Mouse (Mus musculus): ENCODE results near the gene Six6. TPM values are rescaled to one million over a fixed set of nuclear protein-coding genes. Genes with fewer than 3 reads are reported as not detected.

Six6 gene
- polyA plus RNA-seq, 1 experiment: not detected

DNA sequence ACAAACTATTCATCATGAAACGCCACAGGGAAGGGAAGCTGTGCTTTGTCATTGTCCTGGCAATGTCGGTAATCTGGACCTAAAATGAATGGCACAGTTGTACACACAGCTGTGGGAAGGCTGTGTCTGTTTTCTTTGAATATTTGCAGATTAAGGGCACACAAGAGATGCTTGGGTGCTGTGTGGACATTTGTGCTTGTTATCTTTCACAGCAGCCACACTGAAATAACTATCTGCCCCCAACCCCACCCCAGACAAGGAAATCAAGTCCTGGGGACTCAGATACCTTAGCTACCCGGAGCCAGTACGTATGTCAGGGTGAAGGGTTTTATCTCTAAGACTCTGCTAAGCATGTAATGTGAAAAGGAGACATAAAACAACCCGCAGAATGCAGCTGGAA, 39.5 kb downstream of the Six6 start:
- Histone ChIP-seq H3K4me1 (ENCODE audit: control insufficient read depth, insufficient read depth, insufficient read length, low read length) (peaks cover 5% of the 10 kb centered on the region), H3K27ac (replicated peaks; ENCODE audit: low read depth, low read length) (no peak overlapping the region), H3K4me3 (ENCODE audit: insufficient read depth, low read depth, low read length) (no peak overlapping the region)

DNA sequence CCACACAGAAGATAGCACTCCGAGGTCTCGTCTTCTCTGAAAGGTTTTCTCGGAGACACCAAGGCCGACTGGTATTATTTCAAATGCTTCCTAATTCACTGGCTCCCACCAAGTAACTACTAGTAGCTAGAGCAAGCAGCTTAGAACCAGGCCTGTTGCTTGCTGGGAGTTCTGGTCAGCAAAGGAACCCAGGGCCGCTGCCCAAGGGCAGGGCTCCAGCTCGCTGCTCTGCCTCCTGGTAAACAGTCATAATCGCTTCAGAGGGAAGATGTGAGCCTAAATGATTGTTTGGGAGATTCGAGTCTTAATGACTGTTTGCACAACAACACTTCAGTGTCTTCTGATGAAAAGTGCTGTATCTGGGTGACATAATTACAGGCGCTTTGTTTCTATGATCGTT, 42.9 kb downstream of the Six6 start:
- no peak overlapping the region for H3K4me3 ChIP-seq (ENCODE audit: insufficient read depth, low read depth, low read length)
- peaks cover 5% of the 10 kb centered on the region for H3K4me1 ChIP-seq (ENCODE audit: control insufficient read depth, insufficient read depth, insufficient read length, low read length)
- H3K27ac ChIP-seq (replicated peaks; ENCODE audit: low read depth, low read length): peak overlapping the region; percentile 71

DNA sequence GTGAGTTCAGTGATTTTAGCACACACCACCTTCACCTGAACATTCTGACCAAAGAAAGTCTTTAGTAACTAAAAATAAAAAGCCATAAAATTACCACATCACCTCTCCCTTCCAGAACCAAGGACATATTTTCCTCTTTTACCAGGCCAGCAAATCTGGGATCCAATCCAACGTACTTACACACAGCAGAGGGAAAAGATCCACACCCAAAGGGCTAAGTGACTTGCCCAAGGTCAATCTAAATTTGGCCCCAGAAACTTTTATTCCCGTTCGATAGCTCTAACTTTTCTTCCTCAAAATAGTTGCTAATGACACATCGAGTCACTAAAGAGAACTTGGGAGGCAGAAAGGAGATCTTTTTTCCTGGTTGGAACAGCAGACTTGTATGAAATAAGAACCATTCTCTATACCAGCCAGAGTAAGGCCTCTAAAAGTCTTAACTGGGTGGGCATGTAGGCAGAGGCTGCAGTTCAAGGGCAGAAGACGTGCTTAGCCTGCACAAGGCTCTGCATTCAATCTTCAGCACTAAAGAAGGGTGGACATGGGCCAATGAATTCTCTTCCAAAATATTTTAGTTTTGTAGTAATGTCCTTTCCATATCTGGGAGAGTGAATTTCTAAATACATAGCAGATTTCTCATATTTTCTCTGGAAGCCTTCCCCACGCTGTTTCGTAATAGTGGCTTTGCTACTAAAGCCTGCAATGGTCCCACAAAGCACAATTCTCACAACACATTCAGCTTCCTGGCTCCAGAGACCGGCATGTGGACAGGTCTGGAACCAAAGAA, 43.6 kb downstream of the Six6 start:
- peaks cover 5% of the 10 kb centered on the region for H3K4me1 ChIP-seq (ENCODE audit: control insufficient read depth, insufficient read depth, insufficient read length, low read length)
- no peak overlapping the region for H3K4me3 ChIP-seq (ENCODE audit: insufficient read depth, low read depth, low read length)
- peak overlapping the region; percentile 97 for H3K27ac ChIP-seq (replicated peaks; ENCODE audit: low read depth, low read length)

Other genes starting within 250 kb of the Six6 start
- gene Ppm1a, start 182.4 kb upstream of the Six6 start, polyA plus RNA-seq (2012; ENCODE audit: insufficient read depth, insufficient read length, missing spikeins): 216 and 221 TPM in 2 replicates
- 1.4 TPM in 1 of 2 replicates, not detected in the other for gene 4930447C04Rik, start 882 bp downstream of the Six6 start, polyA plus RNA-seq (2012; ENCODE audit: insufficient read depth, insufficient read length, missing spikeins)
- gene Six1, start 114.0 kb downstream of the Six6 start, polyA plus RNA-seq (2012; ENCODE audit: insufficient read depth, insufficient read length, missing spikeins): 14.0 and 20.7 TPM in 2 replicates
- gene Six4, start 173.6 kb downstream of the Six6 start, polyA plus RNA-seq (2012; ENCODE audit: insufficient read depth, insufficient read length, missing spikeins): 0.79 and 0.92 TPM in 2 replicates
- 20.6 and 25.7 TPM in 2 replicates for gene Mnat1, start 183.8 kb downstream of the Six6 start, polyA plus RNA-seq (2012; ENCODE audit: insufficient read depth, insufficient read length, missing spikeins)